Mouse (Mus musculus) bone marrow, adult 2 months (tissue): ENCODE results near the gene Rbm7.

ENCODE experiments used
- CTCF ChIP-seq: fragments of 200-500 bp; IDR thresholded peaks from 2 replicates; pipeline ENCODE4 v1.5.1; 2011; ENCODE audit warnings: low read length, control low read depth; ENCODE audit not compliant: control insufficient read depth, insufficient read depth
- POLR2A ChIP-seq: fragments of 200-500 bp; IDR thresholded peaks from 2 replicates; pipeline ENCODE4 v1.6.1; 2011; ENCODE audit warnings: low read depth, mild to moderate bottlenecking, control low read depth, low read length, borderline replicate concordance; ENCODE audit not compliant: control insufficient read depth

- no peak for TF ChIP-seq CTCF
- TF ChIP-seq POLR2A: no peak
Observed at GRCm38 (mm10) chr9:48538688-48539087, 43.6 kb upstream of the Rbm7 start.
